In the genomic region with DNA sequence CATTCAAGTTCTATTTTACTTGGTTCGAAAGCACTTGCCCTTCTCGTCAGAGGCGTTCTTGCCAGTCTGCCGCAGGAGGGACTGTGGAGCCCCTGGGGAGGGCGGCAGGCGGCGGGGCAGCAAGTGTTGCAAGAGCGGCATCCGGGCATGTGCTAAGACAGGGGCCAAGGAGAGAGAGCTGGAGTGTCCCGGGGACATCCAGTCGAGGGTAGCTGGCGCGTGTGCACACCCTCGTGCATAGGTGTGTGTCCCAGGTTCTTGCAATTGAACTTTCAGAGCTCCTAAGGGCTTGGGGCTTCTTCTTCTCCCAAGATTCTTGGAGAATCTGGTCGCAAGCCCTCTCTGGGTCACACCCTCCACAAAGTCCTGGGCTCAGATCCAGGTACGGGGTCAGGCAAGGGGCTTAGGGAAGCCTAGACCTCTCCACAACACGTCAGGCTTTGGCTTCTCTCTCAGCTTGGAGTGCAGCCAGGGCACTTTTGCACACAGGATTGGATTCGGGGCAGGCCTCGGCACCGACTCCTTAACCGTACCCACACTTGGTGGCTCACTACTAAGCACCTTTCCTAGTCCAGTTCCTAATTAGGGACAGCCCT, we compare ENCODE assay signal across 8 mouse cellular contexts. TPM values are rescaled to one million over a fixed set of nuclear protein-coding genes. Genes with fewer than 3 reads are reported as not detected.
DNase-seq lines count a peak whose midpoint lies in the region; ATAC-seq lines count a peak whose summit lies in the region.

No protein-coding gene starts in this region.

- H3K4me3 ChIP-seq in forebrain, embryonic 11.5 days (ENCODE audit: low read depth, low read length) = peak overlapping the region; percentile 61
- H3K4me3 ChIP-seq in intestine, embryonic 15.5 days (replicated peaks) = peak overlapping the region; percentile 54
- H3K4me3 ChIP-seq in liver, embryonic 16.5 days (ENCODE audit: low read depth, low read length) = peak overlapping the region; percentile 72
- peak overlapping the region; percentile 61 for H3K4me3 ChIP-seq in neural tube, embryonic 13.5 days

- ATAC-seq in forebrain, embryonic 11.5 days (replicated peaks; ENCODE audit: low FRiP score) = no peak
- no peak for ATAC-seq in intestine, embryonic 15.5 days
- no peak for ATAC-seq in liver, embryonic 16.5 days (ENCODE audit: low read depth)
- peak; percentile 5; the same call in 1 of the 2 replicates for ATAC-seq in neural tube, embryonic 13.5 days (ENCODE audit: low read depth)

- DNase-seq in layer of hippocampus, adult 11-12 months (ENCODE audit: low spot score) = peak; percentile 48
- DNase-seq in layer of hippocampus, postnatal 36 days = no peak
- DNase-seq in R1 (ENCODE audit: low read depth, low spot score) = peak; percentile 23
- peak; percentile 74 for DNase-seq in forebrain, embryonic 11.5 days (ENCODE audit: low spot score)
- no peak for DNase-seq in frontal cortex, postnatal 25 days (ENCODE audit: low spot score in 2 of 2)

- 13% methylated on average over 21 of the region's 21 CpGs for WGBS in forebrain, embryonic 11.5 days
- WGBS in intestine, embryonic 15.5 days = 14% methylated on average over 21 of the region's 21 CpGs
- 18% methylated on average over 21 of the region's 21 CpGs for WGBS in liver, embryonic 16.5 days (ENCODE audit: insufficient replicate concordance)
- 13% methylated on average over 21 of the region's 21 CpGs for WGBS in neural tube, embryonic 13.5 days

- H3K4me2 ChIP-seq in forebrain, embryonic 11.5 days (ENCODE audit: low read depth, low read length, severe bottlenecking) = peak overlapping the region; percentile 83
- H3K4me2 ChIP-seq in intestine, embryonic 15.5 days (replicated peaks) = peak overlapping the region; percentile 87
- H3K4me2 ChIP-seq in liver, embryonic 16.5 days (ENCODE audit: low read depth, low read length) = peak overlapping the region; percentile 88
- peak overlapping the region; percentile 96 for H3K4me2 ChIP-seq in neural tube, embryonic 13.5 days

- H3K27ac ChIP-seq in forebrain, embryonic 11.5 days (ENCODE audit: low read depth, low read length) = peak overlapping the region; percentile 60; the same call in 1 of the 2 replicates
- peak overlapping the region; percentile 95 for H3K27ac ChIP-seq in intestine, embryonic 15.5 days
- H3K27ac ChIP-seq in liver, embryonic 16.5 days (ENCODE audit: low read length) = 0 out of 2 replicates have a peak overlapping the region, but pooled peaks have one; percentile 9
- peak overlapping the region; percentile 91 for H3K27ac ChIP-seq in neural tube, embryonic 13.5 days (replicated peaks)

- no peaks in the 10 kb centered on the region for H3K36me3 ChIP-seq in forebrain, embryonic 11.5 days (ENCODE audit: control insufficient read depth, insufficient read depth, low read length)
- H3K36me3 ChIP-seq in intestine, embryonic 15.5 days = no peaks in the 10 kb centered on the region
- no peaks in the 10 kb centered on the region for H3K36me3 ChIP-seq in liver, embryonic 16.5 days (ENCODE audit: control insufficient read depth, insufficient read depth)
- H3K36me3 ChIP-seq in neural tube, embryonic 13.5 days = peaks cover 27% of the 10 kb centered on the region

- H3K9me3 ChIP-seq in forebrain, embryonic 11.5 days (ENCODE audit: control insufficient read depth, low read length) = no peaks in the 10 kb centered on the region
- H3K9me3 ChIP-seq in intestine, embryonic 15.5 days = no peaks in the 10 kb centered on the region
- no peaks in the 10 kb centered on the region for H3K9me3 ChIP-seq in liver, embryonic 16.5 days (replicated peaks; ENCODE audit: control insufficient read depth, low read length)
- no peaks in the 10 kb centered on the region for H3K9me3 ChIP-seq in neural tube, embryonic 13.5 days

- peak overlapping the region; percentile 67 for H3K9ac ChIP-seq in forebrain, embryonic 11.5 days (ENCODE audit: low read length)
- H3K9ac ChIP-seq in intestine, embryonic 15.5 days = peak overlapping the region; percentile 61
- peak overlapping the region; percentile 62 for H3K9ac ChIP-seq in liver, embryonic 16.5 days (ENCODE audit: low read depth, low read length)
- H3K9ac ChIP-seq in neural tube, embryonic 13.5 days = peak overlapping the region; percentile 71

- peaks cover 49% of the 10 kb centered on the region for H3K27me3 ChIP-seq in forebrain, embryonic 11.5 days (ENCODE audit: control insufficient read depth, insufficient read depth, low read length)
- peaks cover 45% of the 10 kb centered on the region for H3K27me3 ChIP-seq in intestine, embryonic 15.5 days (replicated peaks)
- peaks cover 50% of the 10 kb centered on the region for H3K27me3 ChIP-seq in liver, embryonic 16.5 days (ENCODE audit: control insufficient read depth, insufficient read depth, low read depth, low read length)
- peaks cover 50% of the 10 kb centered on the region for H3K27me3 ChIP-seq in neural tube, embryonic 13.5 days

- peaks cover 24% of the 10 kb centered on the region for H3K4me1 ChIP-seq in forebrain, embryonic 11.5 days (replicated peaks; ENCODE audit: control insufficient read depth, insufficient read depth, low read length)
- H3K4me1 ChIP-seq in intestine, embryonic 15.5 days (replicated peaks) = peaks cover 60% of the 10 kb centered on the region
- peaks cover 42% of the 10 kb centered on the region for H3K4me1 ChIP-seq in liver, embryonic 16.5 days (ENCODE audit: control insufficient read depth, low read depth, low read length)
- H3K4me1 ChIP-seq in neural tube, embryonic 13.5 days (replicated peaks) = peaks cover 67% of the 10 kb centered on the region

RNA-seq across cellular contexts. Expression of a gene that starts 0.5 kb away (rescaled TPM):
- total RNA-seq in layer of hippocampus, postnatal 36 days (2021) = 10 to 100 TPM; 62.5 to 68.3 TPM
- polyA plus RNA-seq in forebrain, embryonic 11.5 days (2014; fragmentation: Nextera tagmentation; extraction: Ambion mirVana) = 144 and 164 TPM in 2 replicates
- 163 and 190 TPM in 2 replicates for polyA plus RNA-seq in intestine, embryonic 15.5 days (2015; fragmentation: Nextera tagmentation; extraction: Ambion mirVana)
- 31.2 and 34.4 TPM in 2 replicates for polyA plus RNA-seq in liver, embryonic 16.5 days (2015; fragmentation: Nextera tagmentation; extraction: Ambion mirVana)
- polyA plus RNA-seq in neural tube, embryonic 13.5 days (2015; fragmentation: Nextera tagmentation; extraction: Ambion mirVana) = 180 and 188 TPM in 2 replicates

RNA-seq across cellular contexts. Expression of a gene that starts 0.9 kb away (rescaled TPM):
- 1 to 10 TPM; 3.1 to 3.2 TPM for total RNA-seq in layer of hippocampus, postnatal 36 days (2021)
- polyA plus RNA-seq in forebrain, embryonic 11.5 days (2014; fragmentation: Nextera tagmentation; extraction: Ambion mirVana) = 1.3 and 5.0 TPM in 2 replicates
- 297 and 389 TPM in 2 replicates for polyA plus RNA-seq in intestine, embryonic 15.5 days (2015; fragmentation: Nextera tagmentation; extraction: Ambion mirVana)
- polyA plus RNA-seq in liver, embryonic 16.5 days (2015; fragmentation: Nextera tagmentation; extraction: Ambion mirVana) = 2.9 and 7.2 TPM in 2 replicates
- polyA plus RNA-seq in neural tube, embryonic 13.5 days (2015; fragmentation: Nextera tagmentation; extraction: Ambion mirVana) = 2.5 and 3.4 TPM in 2 replicates

RNA-seq across cellular contexts. Expression of a gene that starts 6.0 kb away (rescaled TPM):
- total RNA-seq in layer of hippocampus, postnatal 36 days (2021) = 100 to 1,000 TPM in 1 of 2 experiments, 10 to 100 TPM in 1; 96.4 to 117 TPM
- polyA plus RNA-seq in forebrain, embryonic 11.5 days (2014; fragmentation: Nextera tagmentation; extraction: Ambion mirVana) = 0.28 and 0.69 TPM in 2 replicates
- 1.7 and 2.9 TPM in 2 replicates for polyA plus RNA-seq in intestine, embryonic 15.5 days (2015; fragmentation: Nextera tagmentation; extraction: Ambion mirVana)
- 0.07 TPM in 1 of 2 replicates, not detected in the other for polyA plus RNA-seq in liver, embryonic 16.5 days (2015; fragmentation: Nextera tagmentation; extraction: Ambion mirVana)
- polyA plus RNA-seq in neural tube, embryonic 13.5 days (2015; fragmentation: Nextera tagmentation; extraction: Ambion mirVana) = 7.1 and 8.4 TPM in 2 replicates

RNA-seq across cellular contexts. Expression of a gene that starts 17.9 kb away (rescaled TPM):
- total RNA-seq in layer of hippocampus, postnatal 36 days (2021) = 100 to 1,000 TPM; 200 to 212 TPM
- 353 and 371 TPM in 2 replicates for polyA plus RNA-seq in forebrain, embryonic 11.5 days (2014; fragmentation: Nextera tagmentation; extraction: Ambion mirVana)
- polyA plus RNA-seq in intestine, embryonic 15.5 days (2015; fragmentation: Nextera tagmentation; extraction: Ambion mirVana) = 339 and 367 TPM in 2 replicates
- 190 and 194 TPM in 2 replicates for polyA plus RNA-seq in liver, embryonic 16.5 days (2015; fragmentation: Nextera tagmentation; extraction: Ambion mirVana)
- polyA plus RNA-seq in neural tube, embryonic 13.5 days (2015; fragmentation: Nextera tagmentation; extraction: Ambion mirVana) = 426 and 453 TPM in 2 replicates

RNA-seq across cellular contexts. Expression of a gene that starts 28.8 kb away (rescaled TPM):
- 10 to 100 TPM; 11.9 to 12.6 TPM for total RNA-seq in layer of hippocampus, postnatal 36 days (2021)
- polyA plus RNA-seq in forebrain, embryonic 11.5 days (2014; fragmentation: Nextera tagmentation; extraction: Ambion mirVana) = 37.2 and 40.1 TPM in 2 replicates
- polyA plus RNA-seq in intestine, embryonic 15.5 days (2015; fragmentation: Nextera tagmentation; extraction: Ambion mirVana) = 26.7 and 32.4 TPM in 2 replicates
- polyA plus RNA-seq in liver, embryonic 16.5 days (2015; fragmentation: Nextera tagmentation; extraction: Ambion mirVana) = 13.0 and 13.3 TPM in 2 replicates
- polyA plus RNA-seq in neural tube, embryonic 13.5 days (2015; fragmentation: Nextera tagmentation; extraction: Ambion mirVana) = 19.2 and 20.8 TPM in 2 replicates

Comparison
In these comparisons a context has a peak if more than half of its experiments do, and no peak if none do; other contexts are left out.
1. DNase-seq: peak in layer of hippocampus, adult 11-12 months (single experiment), R1 (single experiment) and forebrain, embryonic 11.5 days (single experiment); none in layer of hippocampus, postnatal 36 days (0 of 2) and frontal cortex, postnatal 25 days (0 of 2).
2. H3K27ac ChIP-seq: peak in every context shown above with its lines; median percentile 95 in intestine, embryonic 15.5 days; 91 in neural tube, embryonic 13.5 days; 60 in forebrain, embryonic 11.5 days; 9 in liver, embryonic 16.5 days.
3. RNA of a gene that starts 0.9 kb away (polyA plus RNA-seq): 297 to 389 TPM in intestine, embryonic 15.5 days; 2.9 to 7.2 TPM in liver, embryonic 16.5 days, 1.3 to 5.0 TPM in forebrain, embryonic 11.5 days and 2.5 to 3.4 TPM in neural tube, embryonic 13.5 days; every median in the first group is over 10 times any median in the second.
4. Peak in every context shown above with its lines, with median percentiles within 50 percentile points of each other: H3K4me2 ChIP-seq, H3K4me3 ChIP-seq and H3K9ac ChIP-seq.